Mouse (Mus musculus): ENCODE measurements around the gene Dusp5.

Dusp5 gene

DNA sequence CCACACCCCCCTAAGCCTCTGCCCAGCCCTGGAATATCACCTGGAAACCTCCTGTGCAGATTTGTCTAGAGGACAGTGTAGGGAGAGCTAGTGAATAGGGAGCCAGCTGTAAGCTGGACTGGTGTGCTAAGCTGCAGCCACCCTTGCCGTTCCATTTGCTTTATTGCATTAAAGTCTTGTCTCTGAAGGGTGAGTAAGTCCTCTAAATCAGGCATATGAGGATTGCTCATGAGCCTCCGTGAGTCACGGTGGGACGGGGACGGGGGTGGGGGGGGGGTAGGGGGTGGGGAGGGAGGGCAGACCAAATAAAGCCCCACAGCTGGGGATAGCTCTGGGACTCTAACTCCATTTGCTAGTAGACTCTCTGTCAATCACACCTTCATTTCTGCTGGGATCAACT is 14.7 kb downstream of the Dusp5 start:
- DNase-seq (ENCODE audit: low read depth in 1 of 2, low spot score in 2 of 2): no peak

- DNase-seq (ENCODE audit: low read depth in 1 of 2, low spot score in 2 of 2): no peak
Measured at GRCm38 (mm10) chr19:53544923-53545561, 16.1 kb downstream of the Dusp5 start.

- DNase-seq (ENCODE audit: low read depth in 1 of 2, low spot score in 2 of 2): no peak
Measured at GRCm38 (mm10) chr19:53547597-53547996, 18.7 kb downstream of the Dusp5 start.

DNA sequence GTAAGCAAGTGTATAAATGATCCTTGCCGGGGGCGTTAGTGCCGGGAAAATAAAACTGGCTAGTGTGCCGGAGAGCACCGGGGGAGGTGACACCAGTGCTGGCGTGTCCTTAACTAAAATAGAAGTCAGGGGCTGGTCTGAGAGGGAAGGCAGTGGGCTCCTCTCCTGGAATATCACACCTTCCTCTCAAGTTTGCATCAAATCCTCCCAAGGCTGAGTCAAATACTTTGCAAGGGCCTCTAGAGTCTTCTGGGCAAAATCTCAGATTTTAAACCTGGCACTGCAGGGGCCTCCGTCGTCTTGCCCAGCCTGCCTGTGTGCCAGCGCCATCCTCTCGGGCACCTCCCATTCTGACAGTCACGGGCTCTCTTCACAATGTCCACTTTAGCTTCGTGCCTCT is 22.1 kb downstream of the Dusp5 start:
- DNase-seq (ENCODE audit: low read depth in 1 of 2, low spot score in 2 of 2): no peak

- no peak for DNase-seq (ENCODE audit: low read depth in 1 of 2, low spot score in 2 of 2)
Measured at GRCm38 (mm10) chr19:53552216-53552786, 23.4 kb downstream of the Dusp5 start.

- DNase-seq (ENCODE audit: low read depth in 1 of 2, low spot score in 2 of 2): no peak
Measured at GRCm38 (mm10) chr19:53552795-53553194, 23.9 kb downstream of the Dusp5 start.

GRCm38 (mm10) chr19:53554402-53554801 is 25.5 kb downstream of the Dusp5 start:
- no peak for DNase-seq (ENCODE audit: low read depth in 1 of 2, low spot score in 2 of 2)

DNA sequence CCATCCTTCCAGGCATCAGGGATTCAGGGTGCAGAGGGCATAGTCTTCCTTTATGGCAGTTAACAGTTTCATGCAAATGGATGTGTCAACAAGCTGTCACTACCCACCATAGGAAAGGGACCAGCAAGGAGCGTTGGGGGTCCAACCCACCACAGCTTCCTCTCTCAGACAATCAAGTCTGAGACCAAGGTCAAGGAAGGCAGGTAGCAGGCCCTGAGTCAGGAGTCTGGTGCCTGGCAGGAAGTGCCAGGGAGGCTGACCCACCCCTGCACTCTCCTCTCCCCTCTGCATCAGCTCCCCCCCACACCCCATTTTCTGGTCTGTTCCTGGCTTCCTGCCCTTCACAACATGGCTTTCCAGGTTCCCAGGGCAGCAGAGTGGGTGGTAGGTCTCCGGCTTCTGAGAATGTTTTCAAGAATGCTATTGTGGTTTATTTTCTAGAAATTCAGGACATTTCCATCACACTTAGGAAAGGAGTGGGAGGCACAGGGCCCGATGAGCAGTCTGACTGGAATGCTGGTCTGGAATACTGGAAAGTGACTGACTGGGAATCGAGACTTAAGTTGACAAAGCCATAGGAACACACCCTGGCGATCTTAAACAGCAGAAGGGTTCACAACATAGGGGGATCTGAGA is 26.2 kb downstream of the Dusp5 start:
- no peak for DNase-seq (ENCODE audit: low read depth in 1 of 2, low spot score in 2 of 2)

GRCm38 (mm10) chr19:53556841-53557240 is 27.9 kb downstream of the Dusp5 start:
- no peak for DNase-seq (ENCODE audit: low read depth in 1 of 2, low spot score in 2 of 2)

DNA sequence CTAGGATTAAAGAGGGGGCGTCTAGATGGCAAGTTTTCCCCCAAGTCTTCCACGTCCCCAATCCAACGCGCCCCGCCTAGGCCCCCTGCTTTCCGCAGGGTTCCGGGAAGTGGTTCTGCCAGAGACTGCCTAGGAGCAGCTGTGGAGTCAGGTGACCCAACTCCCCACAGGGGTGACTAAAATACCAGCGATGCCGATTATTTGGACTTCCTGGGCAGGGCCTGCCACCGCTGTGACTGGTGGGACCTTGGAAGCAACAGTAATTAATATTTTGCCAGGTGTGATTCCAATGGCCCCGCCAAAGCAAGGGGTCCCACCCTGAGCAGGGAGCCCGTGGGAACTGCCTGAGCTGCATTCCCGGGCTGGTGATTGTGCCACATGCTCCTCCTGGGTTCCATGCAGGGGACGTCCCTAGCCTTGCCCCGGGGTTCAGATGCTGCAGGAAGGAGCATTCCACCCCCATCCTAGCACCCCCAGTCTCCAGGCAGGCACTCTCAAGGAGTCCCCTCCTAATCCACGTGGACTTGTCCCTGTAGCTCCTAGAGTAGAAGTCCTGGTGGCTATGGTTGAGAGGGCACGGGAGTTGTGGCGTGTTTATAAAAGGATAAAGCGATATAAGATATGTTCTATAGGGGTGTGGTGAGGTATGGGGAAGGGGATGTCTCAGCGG is 28.5 kb downstream of the Dusp5 start:
- no peak for DNase-seq (ENCODE audit: low read depth in 1 of 2, low spot score in 2 of 2)

DNA sequence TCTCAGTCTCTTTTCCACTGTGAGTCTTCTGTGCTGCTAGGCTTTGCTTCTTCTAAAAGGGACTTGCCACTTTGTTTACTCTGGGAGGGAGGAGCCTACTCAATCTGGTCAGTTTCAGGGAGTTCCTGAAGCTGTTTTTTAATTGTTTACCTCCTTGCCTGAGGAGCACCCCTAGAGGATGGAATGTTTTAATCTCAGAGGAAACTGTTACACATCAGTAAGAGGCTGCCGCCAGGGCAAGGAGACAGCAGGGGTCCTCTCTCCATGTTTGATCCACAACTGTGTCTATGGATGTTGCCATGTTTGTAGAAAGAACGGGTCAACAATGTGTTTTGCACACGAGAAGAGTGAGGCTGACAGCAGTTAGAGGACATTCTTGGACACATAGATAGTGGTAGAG is 31.5 kb downstream of the Dusp5 start:
- no peak for DNase-seq (ENCODE audit: low read depth in 1 of 2, low spot score in 2 of 2)

GRCm38 (mm10) chr19:53564174-53564573 is 35.3 kb downstream of the Dusp5 start:
- no peak for DNase-seq (ENCODE audit: low read depth in 1 of 2, low spot score in 2 of 2)

GRCm38 (mm10) chr19:53565565-53566277 is 36.8 kb downstream of the Dusp5 start:
- no peak for DNase-seq (ENCODE audit: low read depth in 1 of 2, low spot score in 2 of 2)

GRCm38 (mm10) chr19:53567864-53568263 is 39.0 kb downstream of the Dusp5 start:
- DNase-seq (ENCODE audit: low read depth in 1 of 2, low spot score in 2 of 2): no peak

DNA sequence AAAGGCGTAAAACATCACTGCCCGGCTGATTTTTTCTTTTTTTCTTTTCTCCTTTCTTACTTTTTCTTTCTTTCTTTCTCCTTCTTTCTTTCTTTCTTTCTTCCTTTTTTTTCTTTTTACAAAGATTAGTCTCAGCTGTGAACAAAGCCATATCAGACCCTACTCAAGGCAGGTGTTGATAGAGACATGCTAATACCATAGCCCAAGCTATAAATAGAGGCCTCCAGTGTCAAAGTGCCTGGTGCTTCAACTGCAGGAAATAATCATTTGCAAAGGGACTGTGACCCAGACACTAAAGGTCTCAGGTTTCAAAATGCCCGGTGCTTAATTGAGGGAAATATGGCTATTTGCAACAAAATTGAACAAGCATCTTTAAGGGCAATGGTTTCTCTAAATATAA is 39.6 kb downstream of the Dusp5 start:
- DNase-seq (ENCODE audit: low read depth in 1 of 2, low spot score in 2 of 2): no peak

DNA sequence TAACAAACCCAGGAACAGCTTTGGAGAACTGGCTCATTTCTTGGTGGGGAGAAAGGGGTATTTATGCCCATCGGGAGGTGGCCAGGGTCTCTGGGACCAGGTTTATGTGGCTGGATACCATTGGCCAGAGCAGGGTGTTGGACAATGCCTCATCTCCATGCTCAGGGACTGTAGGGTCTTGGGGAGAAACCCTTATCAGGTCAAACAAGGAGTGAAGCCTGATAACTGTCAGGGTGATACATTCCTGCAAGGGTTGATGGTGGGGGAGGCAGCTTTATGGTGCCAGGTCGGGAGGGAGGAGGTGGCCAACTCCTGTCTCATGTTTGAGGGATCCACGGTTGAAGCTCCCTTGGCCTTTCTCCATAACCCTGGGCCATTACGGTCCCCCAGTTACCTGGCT is 42.1 kb downstream of the Dusp5 start:
- no peak for DNase-seq (ENCODE audit: low read depth in 1 of 2, low spot score in 2 of 2)

- DNase-seq (ENCODE audit: low read depth in 1 of 2, low spot score in 2 of 2): no peak
Measured at GRCm38 (mm10) chr19:53571501-53572428, 42.9 kb downstream of the Dusp5 start.

DNA sequence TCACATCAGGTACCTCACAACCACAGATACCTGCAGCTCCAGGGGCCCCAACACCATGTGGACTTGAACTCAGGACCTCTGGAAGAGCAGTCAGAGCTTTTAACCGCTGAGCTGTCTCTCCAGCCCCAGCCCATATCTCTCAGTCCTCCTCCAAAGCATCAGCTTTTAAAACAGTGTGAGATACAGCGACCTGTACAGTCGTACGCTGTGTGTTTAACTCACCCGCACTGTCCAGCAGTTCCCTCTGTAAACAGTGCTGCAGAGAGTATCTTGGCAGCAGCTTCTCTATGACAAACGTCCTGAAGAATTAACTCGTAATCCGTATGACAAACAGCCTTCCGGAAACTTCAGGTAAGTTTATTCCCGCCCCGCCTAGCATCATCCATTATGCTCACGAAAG is 43.7 kb downstream of the Dusp5 start:
- DNase-seq (ENCODE audit: low read depth in 1 of 2, low spot score in 2 of 2): no peak

GRCm38 (mm10) chr19:53573151-53573550 is 44.2 kb downstream of the Dusp5 start:
- DNase-seq (ENCODE audit: low read depth in 1 of 2, low spot score in 2 of 2): no peak

GRCm38 (mm10) chr19:53574131-53574530 is 45.2 kb downstream of the Dusp5 start:
- no peak for DNase-seq (ENCODE audit: low read depth in 1 of 2, low spot score in 2 of 2)

GRCm38 (mm10) chr19:53574546-53574945 is 45.6 kb downstream of the Dusp5 start:
- DNase-seq (ENCODE audit: low read depth in 1 of 2, low spot score in 2 of 2): no peak
